Comparison of ENCODE assay signal across 28 mouse cellular contexts in the genomic region with DNA sequence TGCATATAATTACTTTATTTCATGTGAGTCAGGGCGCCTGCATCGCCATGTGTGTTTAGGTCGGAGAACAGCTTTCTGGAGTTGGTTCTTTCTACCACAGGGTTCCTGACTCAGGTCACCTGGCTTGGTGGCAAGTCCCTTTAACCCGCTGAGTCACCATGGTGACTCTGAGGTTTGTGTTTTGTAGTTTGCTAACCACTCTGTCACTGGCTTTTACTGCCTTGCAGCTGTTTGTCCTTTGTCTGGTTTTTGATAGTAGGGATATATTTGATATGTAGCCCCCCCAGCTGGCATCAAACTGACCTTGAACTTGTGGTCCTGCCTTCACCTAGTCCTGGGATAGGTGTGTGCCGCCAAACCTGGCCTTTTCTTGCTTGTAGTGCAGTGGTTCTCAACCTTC. TPM values are rescaled to one million over a fixed set of nuclear protein-coding genes. Genes with fewer than 3 reads are reported as not detected.
A peak's percentile ranks its signal among the peaks of the same experiment; 100 is the strongest.
DNase-seq lines count a peak whose midpoint lies in the region; ATAC-seq and TF ChIP-seq lines count a peak whose summit lies in the region.
"Had no signal": no experiment of that assay in that cellular context is flagged by ENCODE, and none has a peak within 500 bp of the region (broad histone marks: within the 10 kb centered on the region; RNA-seq: fewer than 3 reads in every experiment).

No protein-coding gene starts in this region.

- peaks cover 23% of the 10 kb centered on the region for H3K79me2 ChIP-seq in C2C12 (ENCODE audit: control insufficient read depth, insufficient read depth)

- no peak overlapping the region for H3K27ac ChIP-seq in intestine, embryonic 14.5 days (ENCODE audit: low read depth)
- H3K27ac ChIP-seq in intestine, embryonic 15.5 days: no peak overlapping the region
- peak overlapping the region; percentile 26; the same call in 1 of the 2 replicates for H3K27ac ChIP-seq in liver, embryonic 13.5 days
- H3K27ac ChIP-seq: embryonic facial prominence, embryonic 10.5 days; embryonic facial prominence, embryonic 13.5 days; forebrain, embryonic 12.5 days; forebrain, embryonic 15.5 days; heart, embryonic 10.5 days; hindbrain, embryonic 12.5 days; hindbrain, embryonic 15.5 days had no signal

- H3K9ac ChIP-seq in intestine, embryonic 14.5 days (ENCODE audit: low read length): no peak overlapping the region
- no peak overlapping the region for H3K9ac ChIP-seq in intestine, embryonic 15.5 days
- H3K9ac ChIP-seq in liver, embryonic 13.5 days: no peak overlapping the region
- H3K9ac ChIP-seq: embryonic facial prominence, embryonic 13.5 days; forebrain, embryonic 12.5 days; forebrain, embryonic 15.5 days; hindbrain, embryonic 12.5 days; hindbrain, embryonic 15.5 days had no signal

- WGBS in intestine, embryonic 14.5 days: 89% methylated on average over 5 of the region's 5 CpGs
- 94% methylated on average over 5 of the region's 5 CpGs for WGBS in intestine, embryonic 15.5 days
- WGBS in liver, embryonic 13.5 days (ENCODE audit: insufficient replicate concordance): 78% methylated on average over 5 of the region's 5 CpGs

- TF ChIP-seq CTCF in C2C12 (IDR thresholded peaks at IDR 0.05; ENCODE audit: control insufficient read depth, insufficient read depth, insufficient read length): no peak

- no peak overlapping the region for H3K4me3 ChIP-seq in intestine, embryonic 14.5 days (ENCODE audit: low read depth, low read length)
- no peak overlapping the region for H3K4me3 ChIP-seq in intestine, embryonic 15.5 days (replicated peaks)
- H3K4me3 ChIP-seq in liver, embryonic 13.5 days (replicated peaks): no peak overlapping the region
- no peak overlapping the region for H3K4me3 ChIP-seq in C2C12 (ENCODE audit: insufficient read depth, poor library complexity, severe bottlenecking)
- H3K4me3 ChIP-seq: embryonic facial prominence, embryonic 10.5 days; embryonic facial prominence, embryonic 13.5 days; erythroblast, embryonic 14.5 days; forebrain, embryonic 12.5 days; forebrain, embryonic 15.5 days; heart, adult 2 months; heart, embryonic 10.5 days; hindbrain, embryonic 12.5 days; hindbrain, embryonic 15.5 days had no signal

- H3K4me1 ChIP-seq in intestine, embryonic 14.5 days (replicated peaks; ENCODE audit: control insufficient read depth, insufficient read depth, low read length): peaks cover 15% of the 10 kb centered on the region
- peaks cover 17% of the 10 kb centered on the region for H3K4me1 ChIP-seq in intestine, embryonic 15.5 days (replicated peaks)
- H3K4me1 ChIP-seq in liver, embryonic 13.5 days (replicated peaks): peaks cover 31% of the 10 kb centered on the region

- no peaks in the 10 kb centered on the region for H3K9me3 ChIP-seq in intestine, embryonic 14.5 days (ENCODE audit: control insufficient read depth, low read length)
- H3K9me3 ChIP-seq in intestine, embryonic 15.5 days: no peaks in the 10 kb centered on the region
- no peaks in the 10 kb centered on the region for H3K9me3 ChIP-seq in liver, embryonic 13.5 days (replicated peaks)
- H3K9me3 ChIP-seq: embryonic facial prominence, embryonic 10.5 days; embryonic facial prominence, embryonic 13.5 days; forebrain, embryonic 12.5 days; forebrain, embryonic 15.5 days; G1E; heart, embryonic 10.5 days; hindbrain, embryonic 12.5 days; hindbrain, embryonic 15.5 days had no signal

- intact Hi-C loops in left cerebral cortex, postnatal 36 days (cut with DNase I): no loop called here

- no peak overlapping the region for H3ac ChIP-seq in C2C12 (ENCODE audit: control insufficient read depth, insufficient read length, low read depth)

- peak; percentile 34 for DNase-seq in intestine, embryonic 14.5 days (ENCODE audit: low spot score)
- no peak for DNase-seq in liver, embryonic 13.5 days
- DNase-seq in liver: no peak
- no peak for DNase-seq in left cerebral cortex, postnatal 36 days (ENCODE audit: low spot score in 2 of 2)
- DNase-seq: adrenal gland, postnatal 10 days; adrenal gland, postnatal 36 days; cerebellum, adult 18-20 months; cerebellum, adult 9-11 months; cerebellum, postnatal 36 days; embryo, embryonic 11 days; gastrocnemius, postnatal 25 days; heart, adult 2 months had no signal

- no peak overlapping the region for H3K4me2 ChIP-seq in intestine, embryonic 14.5 days (ENCODE audit: low read length)
- no peak overlapping the region for H3K4me2 ChIP-seq in intestine, embryonic 15.5 days (replicated peaks)
- no peak overlapping the region for H3K4me2 ChIP-seq in liver, embryonic 13.5 days
- H3K4me2 ChIP-seq: embryonic facial prominence, embryonic 13.5 days; forebrain, embryonic 12.5 days; forebrain, embryonic 15.5 days; hindbrain, embryonic 12.5 days; hindbrain, embryonic 15.5 days had no signal

- no peaks in the 10 kb centered on the region for H3K27me3 ChIP-seq in intestine, embryonic 14.5 days (replicated peaks; ENCODE audit: control insufficient read depth, insufficient read depth, low read length)
- no peaks in the 10 kb centered on the region for H3K27me3 ChIP-seq in intestine, embryonic 15.5 days (replicated peaks)
- H3K27me3 ChIP-seq in liver, embryonic 13.5 days: no peaks in the 10 kb centered on the region
- no peaks in the 10 kb centered on the region for H3K27me3 ChIP-seq in C2C12 (ENCODE audit: control insufficient read depth, insufficient read depth, insufficient read length)
- H3K27me3 ChIP-seq: CH12.LX; embryonic facial prominence, embryonic 13.5 days; forebrain, embryonic 12.5 days; forebrain, embryonic 15.5 days; hindbrain, embryonic 12.5 days; hindbrain, embryonic 15.5 days; Patski had no signal

- H3K36me3 ChIP-seq in intestine, embryonic 14.5 days (ENCODE audit: control insufficient read depth, insufficient read depth, low read length): peaks cover 41% of the 10 kb centered on the region
- H3K36me3 ChIP-seq in intestine, embryonic 15.5 days: peaks cover 20% of the 10 kb centered on the region
- peaks cover 42% of the 10 kb centered on the region for H3K36me3 ChIP-seq in liver, embryonic 13.5 days
- peaks cover 33% of the 10 kb centered on the region for H3K36me3 ChIP-seq in C2C12 (ENCODE audit: control insufficient read depth, insufficient read depth)

- H3K79me3 ChIP-seq in C2C12 (ENCODE audit: low read depth): peaks cover 3% of the 10 kb centered on the region

- no peak for ATAC-seq in intestine, embryonic 14.5 days (replicated peaks; ENCODE audit: low FRiP score, low TSS enrichment, low read depth)
- no peak for ATAC-seq in intestine, embryonic 15.5 days
- ATAC-seq in liver, embryonic 13.5 days (ENCODE audit: low read depth): no peak
- ATAC-seq: forebrain, embryonic 15.5 days; Patski had no signal

TF ChIP-seq in C2C12, 6 proteins besides CTCF, POLR2A, EP300 and RAD21:
- peak; percentile 10 for TF ChIP-seq MYOD1 (IDR thresholded peaks at IDR 0.05; ENCODE audit: control insufficient read depth, insufficient read length, low read depth)
- TF ChIP-seq FOSL1 (IDR thresholded peaks at IDR 0.05; ENCODE audit: insufficient read depth, low read length, poor library complexity, severe bottlenecking): no peak

RNA-seq across cellular contexts. Expression of gene Msmp, which starts 2.1 kb away (rescaled TPM):
- polyA plus RNA-seq in intestine, embryonic 14.5 days (2014; fragmentation: Nextera tagmentation; extraction: Ambion mirVana): 0.49 and 1.3 TPM in 2 replicates
- polyA plus RNA-seq in intestine, embryonic 15.5 days (2015; fragmentation: Nextera tagmentation; extraction: Ambion mirVana): 0.75 TPM in 1 of 2 replicates, not detected in the other
- 0.60 TPM in 1 of 2 replicates, not detected in the other for polyA plus RNA-seq in liver, embryonic 13.5 days (2015; fragmentation: Nextera tagmentation; extraction: Ambion mirVana)
- not detected for polyA plus RNA-seq in C2C12 (2012; fragmentation: generic; extraction: Trizol)
- total RNA-seq in left cerebral cortex, postnatal 36 days (2021): not detected
- total RNA-seq: G1E; gastrocnemius, adult 8-10 months had no signal
- polyA plus RNA-seq: erythroblast, embryonic 14.5 days; G1E; heart, embryonic 14.5 days; heart, postnatal 0 days; Patski had no signal

RNA-seq across cellular contexts. Expression of gene Gba2, which starts 3.6 kb away (rescaled TPM):
- 13.2 and 15.5 TPM in 2 replicates for polyA plus RNA-seq in intestine, embryonic 14.5 days (2014; fragmentation: Nextera tagmentation; extraction: Ambion mirVana)
- 13.7 and 15.4 TPM in 2 replicates for polyA plus RNA-seq in intestine, embryonic 15.5 days (2015; fragmentation: Nextera tagmentation; extraction: Ambion mirVana)
- 16.5 and 18.1 TPM in 2 replicates for polyA plus RNA-seq in liver, embryonic 13.5 days (2015; fragmentation: Nextera tagmentation; extraction: Ambion mirVana)
- polyA plus RNA-seq in C2C12 (2012; fragmentation: generic; extraction: Trizol): 6.0 TPM
- 10 to 100 TPM; 64.9 to 71.9 TPM for total RNA-seq in left cerebral cortex, postnatal 36 days (2021)

RNA-seq across cellular contexts. Expression of gene Rgp1, which starts 3.7 kb away (rescaled TPM):
- polyA plus RNA-seq in intestine, embryonic 14.5 days (2014; fragmentation: Nextera tagmentation; extraction: Ambion mirVana): 25.4 and 29.7 TPM in 2 replicates
- polyA plus RNA-seq in intestine, embryonic 15.5 days (2015; fragmentation: Nextera tagmentation; extraction: Ambion mirVana): 20.9 and 23.3 TPM in 2 replicates
- polyA plus RNA-seq in liver, embryonic 13.5 days (2015; fragmentation: Nextera tagmentation; extraction: Ambion mirVana): 13.8 and 15.1 TPM in 2 replicates
- polyA plus RNA-seq in C2C12 (2012; fragmentation: generic; extraction: Trizol): 22.6 TPM
- total RNA-seq in left cerebral cortex, postnatal 36 days (2021): 10 to 100 TPM; 42.3 to 55.8 TPM

RNA-seq across cellular contexts. Expression of gene Tln1, which starts 19.8 kb away (rescaled TPM):
- 66.0 and 69.8 TPM in 2 replicates for polyA plus RNA-seq in intestine, embryonic 14.5 days (2014; fragmentation: Nextera tagmentation; extraction: Ambion mirVana)
- 61.4 and 61.9 TPM in 2 replicates for polyA plus RNA-seq in intestine, embryonic 15.5 days (2015; fragmentation: Nextera tagmentation; extraction: Ambion mirVana)
- 38.6 and 42.4 TPM in 2 replicates for polyA plus RNA-seq in liver, embryonic 13.5 days (2015; fragmentation: Nextera tagmentation; extraction: Ambion mirVana)
- 158 TPM for polyA plus RNA-seq in C2C12 (2012; fragmentation: generic; extraction: Trizol)
- total RNA-seq in left cerebral cortex, postnatal 36 days (2021): 10 to 100 TPM; 43.0 to 45.4 TPM

RNA-seq across cellular contexts. Expression of gene Creb3, which starts 20.1 kb away (rescaled TPM):
- 64.8 and 68.6 TPM in 2 replicates for polyA plus RNA-seq in intestine, embryonic 14.5 days (2014; fragmentation: Nextera tagmentation; extraction: Ambion mirVana)
- polyA plus RNA-seq in intestine, embryonic 15.5 days (2015; fragmentation: Nextera tagmentation; extraction: Ambion mirVana): 62.7 and 69.5 TPM in 2 replicates
- polyA plus RNA-seq in liver, embryonic 13.5 days (2015; fragmentation: Nextera tagmentation; extraction: Ambion mirVana): 20.6 and 21.9 TPM in 2 replicates
- polyA plus RNA-seq in C2C12 (2012; fragmentation: generic; extraction: Trizol): 52.4 TPM
- total RNA-seq in left cerebral cortex, postnatal 36 days (2021): 10 to 100 TPM; 74.4 to 84.8 TPM
